Comparison of ENCODE assay signal across 16 mouse cellular contexts in the genomic region with DNA sequence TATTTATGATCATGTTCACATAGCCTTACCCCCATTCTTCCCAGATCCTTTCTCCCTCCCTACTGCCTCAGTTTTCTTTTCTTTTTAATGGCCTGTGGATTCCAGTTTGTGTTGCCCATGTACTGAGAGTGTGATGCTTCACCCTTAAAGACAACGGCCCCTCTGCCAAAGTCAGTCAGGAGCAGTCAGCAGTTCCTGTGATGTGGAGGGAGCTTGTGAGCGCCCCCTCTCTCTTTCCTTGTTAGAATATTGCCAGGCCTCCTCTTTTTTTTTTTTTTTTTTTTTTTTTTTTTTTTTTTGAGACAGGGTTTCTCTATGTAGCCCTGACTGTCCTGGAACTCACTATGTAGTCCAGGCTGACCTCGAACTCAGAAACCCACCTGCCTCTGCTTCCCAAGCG.
"Had no signal": no experiment of that assay in that cellular context is flagged by ENCODE, and none has a peak within 500 bp of the region (broad histone marks: within the 10 kb centered on the region; RNA-seq: fewer than 3 reads in every experiment).

No protein-coding gene starts in this region.

- H3K36me3 ChIP-seq: limb, embryonic 10.5 days; midbrain, embryonic 10.5 days; midbrain, embryonic 13.5 days had no signal

- H3K27ac ChIP-seq: limb, embryonic 10.5 days; limb, embryonic 13.5 days; lung, embryonic 15.5 days; midbrain, embryonic 10.5 days; midbrain, embryonic 13.5 days had no signal

- H3K4me3 ChIP-seq: limb, embryonic 10.5 days; limb, embryonic 13.5 days; lung, embryonic 15.5 days; midbrain, embryonic 10.5 days; midbrain, embryonic 13.5 days; myocyte had no signal

- H3K27me3 ChIP-seq: limb, embryonic 13.5 days; lung, embryonic 15.5 days; midbrain, embryonic 13.5 days had no signal

- DNase-seq: kidney, adult 18-20 months; kidney, adult 9 months; kidney, postnatal 14 days; kidney, postnatal 4 days; lung, adult 18-20 months; lung, postnatal 14 days; lung, postnatal 4 days; thymus, adult 18-20 months; thymus, postnatal 36 days had no signal

- H3K9ac ChIP-seq: limb, embryonic 13.5 days; lung, embryonic 15.5 days; midbrain, embryonic 13.5 days had no signal

- ATAC-seq: midbrain, embryonic 13.5 days; midbrain, embryonic 16.5 days had no signal

- H3K4me1 ChIP-seq: limb, embryonic 10.5 days; limb, embryonic 13.5 days; lung, embryonic 15.5 days; midbrain, embryonic 10.5 days; midbrain, embryonic 13.5 days had no signal

- H3K4me2 ChIP-seq: limb, embryonic 13.5 days; lung, embryonic 15.5 days; midbrain, embryonic 13.5 days had no signal

- H3K9me3 ChIP-seq: limb, embryonic 10.5 days; limb, embryonic 13.5 days; lung, embryonic 15.5 days; midbrain, embryonic 10.5 days; midbrain, embryonic 13.5 days had no signal
